Mouse (Mus musculus) effector memory CD4-positive, alpha-beta T cell, adult 5 months (primary cell): ENCODE measurements around the gene Epb41l4b. TPM values are rescaled to one million over a fixed set of nuclear protein-coding genes. Genes with fewer than 3 reads are reported as not detected.

ENCODE experiments used
- polyA plus RNA-seq: library from polyadenylated mRNA; unstranded; fragments of 100-300 nt; shearing (Covaris generic); gene quantifications from one replicate; pipeline ENCODE4 v1.2.1, GENCODE M21; 2017

Gene Epb41l4b
- polyA plus RNA-seq: not detected

DNA sequence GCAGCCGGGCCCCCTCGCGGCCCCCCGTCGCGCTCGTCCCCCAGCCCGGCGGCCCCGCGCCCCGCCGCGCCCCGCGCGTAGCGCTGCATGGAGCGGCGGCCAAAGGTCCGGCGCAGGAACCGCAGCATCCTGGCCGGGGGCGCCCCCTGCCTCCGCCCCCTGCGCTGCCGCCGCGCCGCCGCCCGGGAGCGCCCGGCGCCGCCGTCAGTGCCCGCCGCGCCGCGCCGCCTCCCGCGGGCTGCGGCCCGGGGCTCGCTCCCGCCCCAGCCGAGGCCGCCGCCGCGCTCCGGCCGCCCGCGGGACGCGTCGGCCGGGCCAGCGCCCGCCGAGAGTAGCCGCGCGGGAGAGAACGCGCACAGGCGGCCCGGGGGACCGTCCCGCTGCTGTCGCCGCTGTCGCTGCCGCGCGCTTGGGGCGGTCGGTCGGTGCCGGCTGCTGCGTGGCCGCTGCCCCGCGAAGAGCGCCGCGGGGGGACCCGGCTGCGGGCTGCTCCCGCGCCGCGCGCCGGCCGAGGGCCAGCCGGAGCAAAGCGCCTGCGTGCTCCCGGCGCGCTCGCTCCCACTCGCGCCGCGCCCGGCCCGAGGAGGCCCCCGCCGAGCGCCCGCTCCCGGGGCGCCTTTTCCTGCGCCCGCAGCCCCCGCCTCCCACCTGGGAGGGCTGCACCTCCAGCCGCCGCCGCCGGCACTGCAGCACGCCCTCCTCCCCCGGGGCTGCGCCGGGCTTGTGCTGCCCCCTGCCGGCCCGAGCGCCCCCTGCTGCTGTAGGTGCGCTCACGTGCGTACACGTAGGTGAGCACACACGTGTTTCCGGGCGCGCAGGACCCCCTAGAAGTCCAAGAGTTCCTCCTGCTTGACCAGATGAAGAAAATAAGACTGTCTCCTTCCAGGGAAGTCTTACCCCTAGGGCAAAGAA, at the start of gene Epb41l4b:
Epb41l4b (minus strand) TSS at position 412 of the 912 bp plus-strand sequence.

DNA sequence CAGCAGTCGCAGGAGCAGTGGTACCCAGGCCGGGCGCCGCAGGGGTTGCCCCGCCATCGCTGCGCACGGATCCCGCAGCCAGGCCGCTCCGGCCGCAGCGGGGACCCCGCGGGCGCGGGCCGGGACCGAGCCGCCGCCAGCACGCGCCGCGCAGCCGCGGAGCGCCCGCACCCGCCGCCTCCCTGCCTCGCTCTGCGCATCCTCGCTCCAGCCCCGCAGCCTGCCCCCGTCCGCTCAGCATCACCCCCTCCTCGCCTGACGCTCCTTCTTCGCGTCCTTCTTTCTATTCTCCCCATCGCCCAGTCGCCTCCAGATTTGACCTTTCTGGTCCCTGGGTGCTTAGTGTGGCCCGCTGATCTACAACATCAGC, 153.0 kb downstream of the Epb41l4b start, which contains the start of gene Frrs1l:
Frrs1l (minus strand) TSS at position 177 of the 370 bp plus-strand sequence.

DNA sequence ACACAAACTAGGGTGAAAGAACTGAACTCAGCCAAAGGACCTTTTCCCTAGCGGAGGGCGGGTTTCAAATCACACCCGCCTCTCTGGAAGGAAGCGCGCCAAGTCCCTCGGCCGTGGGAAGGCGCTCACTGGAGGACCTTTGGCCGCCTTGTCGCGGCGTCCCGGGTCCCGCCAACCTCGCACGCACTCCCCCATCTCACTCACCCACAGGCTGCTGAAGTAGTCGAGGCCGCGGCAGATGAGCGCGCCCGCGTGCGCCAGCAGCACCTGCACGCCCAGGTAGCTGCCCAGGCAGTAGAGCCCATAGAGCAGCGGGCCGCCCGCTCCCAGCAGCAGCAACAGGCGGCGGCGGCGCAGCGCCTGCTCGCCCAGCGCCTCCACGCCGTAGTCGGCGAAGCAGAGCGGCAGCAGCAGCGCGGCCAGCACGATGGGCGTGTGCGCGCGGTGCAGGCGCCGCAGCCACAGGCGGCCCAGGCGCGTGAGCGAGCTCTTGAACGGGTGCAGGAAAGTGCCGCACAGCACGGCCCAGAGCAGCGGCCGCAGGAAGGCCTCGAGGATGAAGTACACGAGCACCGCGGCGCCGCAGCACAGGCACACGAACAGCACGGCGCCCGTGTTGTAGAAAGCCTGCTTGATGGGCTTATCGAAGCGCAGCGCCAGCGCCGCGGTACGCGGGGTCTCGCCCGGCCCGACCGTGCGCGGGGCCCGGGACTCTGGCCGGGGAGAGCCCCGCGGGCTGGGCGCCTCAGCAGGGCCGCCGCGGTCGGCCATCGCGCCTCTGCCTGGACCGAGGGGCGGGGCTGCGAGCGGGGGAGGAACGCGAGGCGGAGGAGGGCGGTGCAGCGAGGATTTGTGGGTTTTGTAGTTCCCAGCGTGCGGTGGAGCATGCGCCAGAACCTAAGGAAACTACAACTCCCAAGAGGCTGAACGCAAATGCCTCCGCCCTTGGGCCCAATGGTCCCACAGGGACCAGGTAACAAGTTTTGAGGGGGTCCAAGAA, 196.3 kb downstream of the Epb41l4b start, which contains the start of gene Tmem245:
Tmem245 (minus strand) TSS at position 797 of the 1,000 bp plus-strand sequence.

Other genes starting within 250 kb of the Epb41l4b start
- gene Tmem245, start 196.0 kb downstream of the Epb41l4b start, polyA plus RNA-seq: 12.9 TPM
- not detected for gene Frrs1l, start 153.0 kb downstream of the Epb41l4b start, polyA plus RNA-seq
- 6.7 TPM for gene Ptpn3, start 158.4 kb upstream of the Epb41l4b start, polyA plus RNA-seq